Mouse (Mus musculus): ENCODE measurements around the gene Lrit3. TPM values are rescaled to one million over a fixed set of nuclear protein-coding genes. Genes with fewer than 3 reads are reported as not detected.

The Lrit3 gene
- polyA plus RNA-seq, 1 experiment, result 0.33 TPM

DNA sequence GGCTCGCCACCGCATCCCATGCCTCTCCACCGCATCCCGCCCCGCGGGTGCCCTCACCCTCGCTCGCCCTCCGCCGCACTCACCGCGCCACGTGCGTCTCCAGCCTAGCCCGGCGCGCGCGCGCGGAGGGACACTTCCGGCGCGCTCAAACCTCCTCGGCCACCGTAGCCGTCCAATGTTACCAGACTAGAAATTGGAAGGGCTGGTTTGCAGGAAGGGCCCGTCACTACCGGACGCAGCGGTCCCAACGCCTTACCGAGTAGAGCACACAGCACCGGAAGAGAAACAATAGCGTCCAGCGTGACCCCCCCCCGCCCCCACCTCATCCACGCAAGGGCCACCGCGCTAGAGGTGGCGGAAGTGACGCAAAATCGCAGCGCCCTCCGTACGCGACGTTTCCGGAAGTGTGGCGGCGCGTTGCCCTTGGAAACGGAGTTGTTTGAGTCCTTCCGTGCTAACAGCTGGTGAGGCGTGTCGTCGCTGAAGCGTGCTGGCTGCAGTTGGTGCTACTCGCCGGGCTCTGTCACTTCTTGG is 27.3 kb upstream of the Lrit3 start, which contains the start of gene Gar1:
Gar1 (minus strand) TSS at position 362 of the 534 bp plus-strand sequence.
- H3K27ac ChIP-seq (ENCODE audit: insufficient read depth, low read depth, low read length), result peak within 1 kb of the TSS; percentile 72
- no peak for TF ChIP-seq POLR2A (IDR thresholded peaks at IDR 0.05; ENCODE audit: low read depth, low read length)
- TF ChIP-seq CTCF (conservative IDR thresholded peaks at IDR 0.05; ENCODE audit: insufficient read depth, insufficient read length, low read depth, low read length), result no peak
- no peaks in the 10 kb centered on the region for H3K36me3 ChIP-seq (ENCODE audit: control insufficient read depth, insufficient read depth, low read length)
- WGBS, result under 1% methylated on average over 60 of the region's 60 CpGs
- no peaks in the 10 kb centered on the region for H3K27me3 ChIP-seq (replicated peaks; ENCODE audit: control insufficient read depth, insufficient read depth, low read length)
- DNase-seq, result peak; percentile 98
- H3K4me1 ChIP-seq (ENCODE audit: control insufficient read depth, insufficient read depth, low read length), result peaks cover 3% of the 10 kb centered on the region; the same call in 1 of the 2 replicates
- peak within 1 kb of the TSS; percentile 89 for H3K4me3 ChIP-seq (ENCODE audit: insufficient read depth, low read depth, low read length)

DNA sequence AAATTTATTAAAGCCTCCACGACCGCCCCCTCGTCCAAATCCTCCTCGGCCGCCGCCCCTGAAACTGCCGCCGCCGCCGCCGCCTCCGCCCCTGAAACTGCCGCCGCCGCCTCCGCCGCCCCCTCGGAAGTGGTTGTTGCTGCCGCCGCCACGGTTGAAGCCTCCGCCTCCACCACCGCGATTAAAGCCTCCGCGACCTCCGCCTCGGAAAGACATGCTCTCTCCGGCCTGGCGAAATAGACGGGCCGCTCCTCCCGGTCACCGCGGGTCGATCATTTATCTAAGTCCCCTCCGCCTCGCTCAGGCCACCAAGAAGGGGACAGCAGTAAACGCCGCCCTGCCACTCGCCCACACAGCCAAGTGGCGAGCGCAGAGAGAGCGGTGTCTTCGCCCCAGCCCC is 26.8 kb upstream of the Lrit3 start:
- Histone ChIP-seq H3K36me3 (ENCODE audit: control insufficient read depth, insufficient read depth, low read length) (no peaks in the 10 kb centered on the region), H3K27me3 (replicated peaks; ENCODE audit: control insufficient read depth, insufficient read depth, low read length) (no peaks in the 10 kb centered on the region), H3K4me3 (ENCODE audit: insufficient read depth, low read depth, low read length) (peak overlapping the region; percentile 89), H3K27ac (ENCODE audit: insufficient read depth, low read depth, low read length) (no peak overlapping the region), H3K4me1 (ENCODE audit: control insufficient read depth, insufficient read depth, low read length) (peaks cover 3% of the 10 kb centered on the region; the same call in 1 of the 2 replicates)
- DNase-seq, result no peak
- TF ChIP-seq CTCF (conservative IDR thresholded peaks at IDR 0.05; ENCODE audit: insufficient read depth, insufficient read length, low read depth, low read length) (no peak), POLR2A (IDR thresholded peaks at IDR 0.05; ENCODE audit: low read depth, low read length) (no peak)
- under 1% methylated on average over 45 of the region's 45 CpGs for WGBS

DNA sequence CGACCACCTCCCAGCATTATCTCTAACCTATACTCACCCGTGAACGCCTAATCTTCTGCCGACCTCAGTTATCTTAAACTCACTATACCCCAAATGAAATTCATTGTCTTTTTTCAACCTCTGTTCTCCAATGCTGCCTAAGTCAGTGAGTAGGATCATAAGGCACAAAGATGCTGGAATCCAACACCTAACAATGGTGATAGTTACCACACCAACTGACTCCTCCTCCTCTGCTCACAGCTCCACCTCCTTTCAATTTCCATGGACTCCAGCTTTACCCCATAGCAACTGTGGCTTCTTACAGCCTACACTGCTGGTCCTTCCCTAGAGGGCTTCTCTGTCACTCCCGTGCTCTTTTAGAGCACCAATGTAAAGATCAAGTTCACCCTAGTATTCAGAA is 23.9 kb upstream of the Lrit3 start:
- no peak for DNase-seq
- Histone ChIP-seq H3K36me3 (ENCODE audit: control insufficient read depth, insufficient read depth, low read length) (no peaks in the 10 kb centered on the region), H3K27ac (ENCODE audit: insufficient read depth, low read depth, low read length) (no peak overlapping the region), H3K27me3 (replicated peaks; ENCODE audit: control insufficient read depth, insufficient read depth, low read length) (no peaks in the 10 kb centered on the region), H3K4me1 (ENCODE audit: control insufficient read depth, insufficient read depth, low read length) (peaks cover 3% of the 10 kb centered on the region; the same call in 1 of the 2 replicates), H3K4me3 (ENCODE audit: insufficient read depth, low read depth, low read length) (no peak overlapping the region)
- TF ChIP-seq CTCF (conservative IDR thresholded peaks at IDR 0.05; ENCODE audit: insufficient read depth, insufficient read length, low read depth, low read length), result no peak
- TF ChIP-seq POLR2A (IDR thresholded peaks at IDR 0.05; ENCODE audit: low read depth, low read length), result no peak
- 95% methylated on average over 5 of the region's 5 CpGs for WGBS

DNA sequence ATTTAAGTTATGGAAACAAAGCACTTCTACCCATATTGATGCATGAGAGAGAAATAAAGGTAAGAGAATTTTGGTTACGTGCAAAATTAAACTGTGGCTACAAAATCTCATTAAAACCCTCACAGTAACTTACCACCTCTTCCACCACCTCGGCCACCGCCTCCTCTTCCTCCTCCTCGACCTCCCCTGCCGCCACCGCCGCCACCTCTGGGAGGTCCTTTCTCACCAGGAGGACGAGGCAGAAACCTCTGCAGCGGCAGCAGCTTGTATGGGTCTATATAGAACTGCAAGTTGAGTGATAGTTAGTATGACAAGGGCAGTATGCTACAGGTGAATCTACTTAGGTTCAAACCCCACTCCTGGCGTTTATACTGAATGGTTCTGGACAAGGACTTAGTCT is 22.9 kb upstream of the Lrit3 start:
- Histone ChIP-seq H3K36me3 (ENCODE audit: control insufficient read depth, insufficient read depth, low read length) (no peaks in the 10 kb centered on the region), H3K4me1 (ENCODE audit: control insufficient read depth, insufficient read depth, low read length) (peaks cover 3% of the 10 kb centered on the region; the same call in 1 of the 2 replicates), H3K4me3 (ENCODE audit: insufficient read depth, low read depth, low read length) (no peak overlapping the region), H3K27me3 (replicated peaks; ENCODE audit: control insufficient read depth, insufficient read depth, low read length) (no peaks in the 10 kb centered on the region), H3K27ac (ENCODE audit: insufficient read depth, low read depth, low read length) (no peak overlapping the region)
- no peak for DNase-seq
- TF ChIP-seq CTCF (conservative IDR thresholded peaks at IDR 0.05; ENCODE audit: insufficient read depth, insufficient read length, low read depth, low read length) (no peak), POLR2A (IDR thresholded peaks at IDR 0.05; ENCODE audit: low read depth, low read length) (no peak)
- 90% methylated on average over 10 of the region's 10 CpGs for WGBS

DNA sequence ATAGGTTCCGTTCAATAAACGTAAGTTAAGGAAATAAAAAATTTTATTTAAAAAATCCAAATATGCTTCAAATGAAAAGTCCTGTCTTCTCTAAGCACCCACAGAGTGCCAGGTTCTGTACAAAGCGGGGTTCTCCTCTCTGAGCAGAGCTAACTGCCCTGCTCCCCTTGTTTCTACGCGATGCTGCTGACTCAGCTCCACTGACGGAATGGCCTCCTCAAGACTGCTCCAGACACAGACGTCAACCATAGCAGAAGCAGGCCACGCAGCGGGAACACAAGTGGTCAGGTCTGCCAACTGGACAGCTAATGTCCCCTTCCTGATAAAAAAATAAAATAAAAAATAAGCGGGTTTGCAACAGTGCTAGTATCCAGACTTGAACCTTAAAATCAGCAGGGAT is 21.1 kb upstream of the Lrit3 start:
- Histone ChIP-seq H3K27me3 (replicated peaks; ENCODE audit: control insufficient read depth, insufficient read depth, low read length) (no peaks in the 10 kb centered on the region), H3K4me3 (ENCODE audit: insufficient read depth, low read depth, low read length) (no peak overlapping the region), H3K27ac (ENCODE audit: insufficient read depth, low read depth, low read length) (no peak overlapping the region), H3K36me3 (ENCODE audit: control insufficient read depth, insufficient read depth, low read length) (no peaks in the 10 kb centered on the region), H3K4me1 (ENCODE audit: control insufficient read depth, insufficient read depth, low read length) (peaks cover 3% of the 10 kb centered on the region; the same call in 1 of the 2 replicates)
- DNase-seq, result no peak
- TF ChIP-seq CTCF (conservative IDR thresholded peaks at IDR 0.05; ENCODE audit: insufficient read depth, insufficient read length, low read depth, low read length) (no peak), POLR2A (IDR thresholded peaks at IDR 0.05; ENCODE audit: low read depth, low read length) (no peak)
- 89% methylated on average over 10 of the region's 10 CpGs for WGBS

DNA sequence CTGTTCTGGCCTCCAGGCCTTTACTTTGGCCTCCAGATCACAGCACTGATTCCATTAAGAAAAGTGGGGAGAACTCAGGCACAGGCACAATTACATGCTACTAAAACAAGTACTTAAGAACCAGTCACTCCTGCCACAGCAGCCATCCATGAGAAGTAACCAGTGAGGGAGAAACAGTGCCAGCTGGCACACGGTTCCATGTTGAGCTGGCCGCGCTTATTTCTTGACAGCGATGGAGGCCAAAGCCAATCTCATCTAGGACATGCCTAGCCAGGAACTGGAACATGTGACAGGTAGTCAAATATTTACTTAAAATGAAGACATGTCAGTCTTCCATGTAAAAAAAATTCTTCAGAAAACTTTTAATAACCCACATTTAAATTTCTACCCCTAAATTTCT is 20.3 kb upstream of the Lrit3 start:
- DNase-seq, result peak; percentile 60
- WGBS, result 64% methylated on average over 4 of the region's 4 CpGs
- H3K4me3 ChIP-seq (ENCODE audit: insufficient read depth, low read depth, low read length), result no peak overlapping the region
- TF ChIP-seq CTCF (conservative IDR thresholded peaks at IDR 0.05; ENCODE audit: insufficient read depth, insufficient read length, low read depth, low read length), result no peak
- no peak for TF ChIP-seq POLR2A (IDR thresholded peaks at IDR 0.05; ENCODE audit: low read depth, low read length)
- no peaks in the 10 kb centered on the region for H3K36me3 ChIP-seq (ENCODE audit: control insufficient read depth, insufficient read depth, low read length)
- no peaks in the 10 kb centered on the region for H3K27me3 ChIP-seq (replicated peaks; ENCODE audit: control insufficient read depth, insufficient read depth, low read length)
- H3K4me1 ChIP-seq (ENCODE audit: control insufficient read depth, insufficient read depth, low read length), result no peaks in the 10 kb centered on the region
- no peak overlapping the region for H3K27ac ChIP-seq (ENCODE audit: insufficient read depth, low read depth, low read length)

DNA sequence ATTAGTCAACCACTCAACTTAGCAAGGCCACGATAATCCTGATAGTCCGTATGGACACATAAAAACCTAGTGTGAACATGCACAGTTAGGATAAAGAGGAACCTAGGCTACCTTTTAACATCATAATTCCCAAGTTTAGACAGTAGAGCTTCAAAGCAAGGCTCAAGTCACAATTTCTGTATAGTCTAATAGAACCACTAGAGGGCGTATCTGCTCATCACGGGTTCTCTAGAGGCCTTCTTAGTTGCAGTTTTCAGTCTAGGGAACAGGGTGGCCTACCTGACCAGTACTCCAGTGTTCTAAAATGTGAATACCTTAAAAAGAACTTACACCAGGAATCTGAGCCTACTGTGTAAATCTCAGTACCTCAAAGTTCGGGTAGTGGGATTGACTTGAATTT is 19.5 kb upstream of the Lrit3 start:
- Histone ChIP-seq H3K4me1 (ENCODE audit: control insufficient read depth, insufficient read depth, low read length) (no peaks in the 10 kb centered on the region), H3K27me3 (replicated peaks; ENCODE audit: control insufficient read depth, insufficient read depth, low read length) (no peaks in the 10 kb centered on the region), H3K36me3 (ENCODE audit: control insufficient read depth, insufficient read depth, low read length) (no peaks in the 10 kb centered on the region), H3K27ac (ENCODE audit: insufficient read depth, low read depth, low read length) (no peak overlapping the region), H3K4me3 (ENCODE audit: insufficient read depth, low read depth, low read length) (no peak overlapping the region)
- TF ChIP-seq CTCF (conservative IDR thresholded peaks at IDR 0.05; ENCODE audit: insufficient read depth, insufficient read length, low read depth, low read length) (peak; percentile 31), POLR2A (IDR thresholded peaks at IDR 0.05; ENCODE audit: low read depth, low read length) (no peak)
- DNase-seq, result peak; percentile 49
- WGBS, result 56% methylated on average over 5 of the region's 5 CpGs
